Mouse (Mus musculus) liver, postnatal 0 days (tissue): ENCODE measurements at regions not wholly inside any gene's neighbourhood (a gene's known extent, or its start where the extent isn't known, plus 50 kb on each side); places are given as distances from the start of the nearest gene placed in this dataset.

Experiments used
- CTCF ChIP-seq: sonication (generic); IDR thresholded peaks from 2 replicates; pipeline ENCODE4 v1.5.1; 2016; ENCODE audit warnings: antibody characterized with exemption, low read depth
- EP300 ChIP-seq: IDR thresholded peaks from 2 replicates; pipeline ENCODE4 v1.6.1; 2016; ENCODE audit warnings: antibody characterized with exemption, low read depth, mild to moderate bottlenecking

DNA sequence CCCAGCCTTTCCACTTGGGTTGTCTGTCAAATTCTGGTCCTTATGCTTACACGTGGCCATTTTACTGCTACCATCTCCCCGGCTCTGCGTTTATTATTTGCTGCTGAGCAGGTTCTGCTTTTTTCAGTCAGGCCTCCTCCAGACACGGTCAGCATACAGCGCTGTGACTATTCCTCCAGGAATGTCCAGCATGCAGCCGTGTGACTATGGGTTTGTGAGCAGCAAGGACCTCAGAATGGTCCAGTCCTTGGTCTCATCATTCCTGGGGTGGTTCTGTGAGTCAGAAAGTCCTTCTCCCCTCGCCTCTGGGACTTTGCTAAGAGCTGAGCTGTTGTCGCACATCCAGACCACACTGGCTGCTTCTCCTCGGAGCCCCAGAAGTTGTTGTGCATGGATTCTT, 122.3 kb downstream of the Gadd45g start:
- TF ChIP-seq CTCF = no peak
- TF ChIP-seq EP300 = no peak
